Mouse (Mus musculus): ENCODE measurements around the gene Slc13a2. TPM values are rescaled to one million over a fixed set of nuclear protein-coding genes. Genes with fewer than 3 reads are reported as not detected.

The Slc13a2 gene
- polyA plus RNA-seq (2016; fragmentation: Nextera tagmentation; extraction: Ambion mirVana) = not detected in 2 replicates

- no peak within 1 kb of the TSS for H3K4me3 ChIP-seq
- H3K9me3 ChIP-seq = no peaks in the 10 kb centered on the region
- 28% methylated on average over 13 of the region's 13 CpGs for WGBS
Observed at GRCm38 (mm10) chr11:78422055-78422819, at the start of gene Slc13a2. TSS of gene Slc13a2 (minus strand) at chr11:78422217.

GRCm38 (mm10) chr11:78471326-78472103 lies 49.5 kb upstream of the Slc13a2 start:
- H3K4me1 ChIP-seq (replicated peaks) = peaks cover 6% of the 10 kb centered on the region
- H3K4me3 ChIP-seq = no peak overlapping the region
- DNase-seq (ENCODE audit: low spot score) = no peak
- no peaks in the 10 kb centered on the region for H3K9me3 ChIP-seq
- peaks cover 17% of the 10 kb centered on the region for H3K36me3 ChIP-seq
- 90% methylated on average over 10 of the region's 10 CpGs for WGBS
- H3K27me3 ChIP-seq (ENCODE audit: insufficient read depth, poor library complexity, severe bottlenecking) = no peaks in the 10 kb centered on the region
- no peak overlapping the region for H3K27ac ChIP-seq

More at GRCm38 (mm10) chr11:78422055-78422819, at the start of gene Slc13a2:
- DNase-seq (ENCODE audit: low spot score) = no peak
- Histone ChIP-seq H3K36me3 (no peaks in the 10 kb centered on the region), H3K27me3 (ENCODE audit: insufficient read depth, poor library complexity, severe bottlenecking) (0 out of 2 replicates have a peak, but pooled peaks cover 11% of the 10 kb centered on the region), H3K27ac (no peak within 1 kb of the TSS), H3K4me1 (replicated peaks) (no peaks in the 10 kb centered on the region)

GRCm38 (mm10) chr11:78467932-78468331 lies 45.9 kb upstream of the Slc13a2 start:
- Histone ChIP-seq H3K4me1 (replicated peaks) (peaks cover 30% of the 10 kb centered on the region), H3K27me3 (ENCODE audit: insufficient read depth, poor library complexity, severe bottlenecking) (no peaks in the 10 kb centered on the region), H3K9me3 (no peaks in the 10 kb centered on the region), H3K4me3 (no peak overlapping the region), H3K36me3 (peaks cover 14% of the 10 kb centered on the region), H3K27ac (no peak overlapping the region)
- no peak for DNase-seq (ENCODE audit: low spot score)
- 65% methylated on average over 3 of the region's 3 CpGs for WGBS

- H3K4me3 ChIP-seq = no peak overlapping the region
- H3K4me1 ChIP-seq (replicated peaks) = peaks cover 32% of the 10 kb centered on the region
- no peaks in the 10 kb centered on the region for H3K27me3 ChIP-seq (ENCODE audit: insufficient read depth, poor library complexity, severe bottlenecking)
- H3K36me3 ChIP-seq = peaks cover 14% of the 10 kb centered on the region
- no peak for DNase-seq (ENCODE audit: low spot score)
- WGBS = 88% methylated on average over 7 of the region's 7 CpGs
- no peak overlapping the region for H3K27ac ChIP-seq
- no peaks in the 10 kb centered on the region for H3K9me3 ChIP-seq
Observed at GRCm38 (mm10) chr11:78467515-78467914, 45.5 kb upstream of the Slc13a2 start.

- peak overlapping the region; percentile 98 for H3K27ac ChIP-seq
- H3K27me3 ChIP-seq (ENCODE audit: insufficient read depth, poor library complexity, severe bottlenecking) = no peaks in the 10 kb centered on the region
- peaks cover 32% of the 10 kb centered on the region for H3K4me1 ChIP-seq (replicated peaks)
- WGBS = 58% methylated on average over 23 of the region's 23 CpGs
- H3K36me3 ChIP-seq = peaks cover 6% of the 10 kb centered on the region
- no peak for DNase-seq (ENCODE audit: low spot score)
- H3K4me3 ChIP-seq = peak overlapping the region; percentile 88
- H3K9me3 ChIP-seq = peaks cover 5% of the 10 kb centered on the region; the same call in 1 of the 2 replicates
Observed at GRCm38 (mm10) chr11:78466242-78466912, 44.4 kb upstream of the Slc13a2 start.

- no peaks in the 10 kb centered on the region for H3K27me3 ChIP-seq (ENCODE audit: insufficient read depth, poor library complexity, severe bottlenecking)
- H3K4me3 ChIP-seq = peak within 1 kb of the TSS; percentile 88
- DNase-seq (ENCODE audit: low spot score) = peak; percentile 85
- no peaks in the 10 kb centered on the region for H3K36me3 ChIP-seq
- WGBS = under 1% methylated on average over 41 of the region's 41 CpGs
- peaks cover 32% of the 10 kb centered on the region for H3K4me1 ChIP-seq (replicated peaks)
- peaks cover 5% of the 10 kb centered on the region; the same call in 1 of the 2 replicates for H3K9me3 ChIP-seq
- peak within 1 kb of the TSS; percentile 98 for H3K27ac ChIP-seq
Observed at GRCm38 (mm10) chr11:78465568-78466180, 43.7 kb upstream of the Slc13a2 start, which contains the start of gene Slc46a1. TSS of gene Slc46a1 (plus strand) at chr11:78465697.

- Histone ChIP-seq H3K27ac (peak overlapping the region; percentile 98), H3K9me3 (peaks cover 5% of the 10 kb centered on the region; the same call in 1 of the 2 replicates)
- no peak for DNase-seq (ENCODE audit: low spot score)
Observed at GRCm38 (mm10) chr11:78465116-78465515, 43.1 kb upstream of the Slc13a2 start.

GRCm38 (mm10) chr11:78463286-78464036 lies 41.4 kb upstream of the Slc13a2 start:
- H3K4me1 ChIP-seq (replicated peaks) = peaks cover 32% of the 10 kb centered on the region
- no peaks in the 10 kb centered on the region for H3K27me3 ChIP-seq (ENCODE audit: insufficient read depth, poor library complexity, severe bottlenecking)
- H3K9me3 ChIP-seq = peaks cover 5% of the 10 kb centered on the region; the same call in 1 of the 2 replicates
- no peaks in the 10 kb centered on the region for H3K36me3 ChIP-seq
- 69% methylated on average over 13 of the region's 13 CpGs for WGBS
- no peak for DNase-seq (ENCODE audit: low spot score)
- H3K4me3 ChIP-seq = no peak overlapping the region
- H3K27ac ChIP-seq = no peak overlapping the region

More at GRCm38 (mm10) chr11:78465116-78465515, 43.1 kb upstream of the Slc13a2 start:
- Histone ChIP-seq H3K27me3 (ENCODE audit: insufficient read depth, poor library complexity, severe bottlenecking) (no peaks in the 10 kb centered on the region), H3K36me3 (no peaks in the 10 kb centered on the region), H3K4me1 (replicated peaks) (peaks cover 32% of the 10 kb centered on the region), H3K4me3 (peak overlapping the region; percentile 88)
- WGBS = 43% methylated on average over 9 of the region's 9 CpGs

GRCm38 (mm10) chr11:78462669-78463068 lies 40.7 kb upstream of the Slc13a2 start:
- H3K36me3 ChIP-seq = no peaks in the 10 kb centered on the region
- H3K4me3 ChIP-seq = no peak overlapping the region
- no peaks in the 10 kb centered on the region for H3K27me3 ChIP-seq (ENCODE audit: insufficient read depth, poor library complexity, severe bottlenecking)
- H3K27ac ChIP-seq = no peak overlapping the region
- DNase-seq (ENCODE audit: low spot score) = no peak
- 79% methylated on average over 5 of the region's 5 CpGs for WGBS
- H3K4me1 ChIP-seq (replicated peaks) = peaks cover 32% of the 10 kb centered on the region
- peaks cover 5% of the 10 kb centered on the region; the same call in 1 of the 2 replicates for H3K9me3 ChIP-seq

GRCm38 (mm10) chr11:78461894-78462293 lies 39.9 kb upstream of the Slc13a2 start:
- peak; percentile 11 for DNase-seq (ENCODE audit: low spot score)
- 67% methylated on average over 1 of the region's 1 CpGs for WGBS

GRCm38 (mm10) chr11:78458740-78459139 lies 36.7 kb upstream of the Slc13a2 start:
- WGBS = 84% methylated on average over 17 of the region's 17 CpGs
- H3K9me3 ChIP-seq = peaks cover 5% of the 10 kb centered on the region; the same call in 1 of the 2 replicates
- no peaks in the 10 kb centered on the region for H3K36me3 ChIP-seq
- no peak overlapping the region for H3K27ac ChIP-seq
- peaks cover 10% of the 10 kb centered on the region; the same call in 1 of the 2 replicates for H3K4me1 ChIP-seq (replicated peaks)
- H3K27me3 ChIP-seq (ENCODE audit: insufficient read depth, poor library complexity, severe bottlenecking) = no peaks in the 10 kb centered on the region
- DNase-seq (ENCODE audit: low spot score) = no peak
- H3K4me3 ChIP-seq = no peak overlapping the region

More at GRCm38 (mm10) chr11:78461894-78462293, 39.9 kb upstream of the Slc13a2 start:
- Histone ChIP-seq H3K27ac (no peak overlapping the region), H3K36me3 (no peaks in the 10 kb centered on the region), H3K4me1 (replicated peaks) (peaks cover 31% of the 10 kb centered on the region), H3K27me3 (ENCODE audit: insufficient read depth, poor library complexity, severe bottlenecking) (no peaks in the 10 kb centered on the region), H3K9me3 (peaks cover 5% of the 10 kb centered on the region; the same call in 1 of the 2 replicates), H3K4me3 (no peak overlapping the region)

Measured in hindbrain, embryonic 10.5 days (tissue).